Mouse (Mus musculus) v-Abl transformed pro-B cells (cell line): Measurements from ENCODE around the gene Zfp184.
"Not testable (repeated sequence)": the region's sequence is repeated elsewhere in the genome, so short reads cannot be mapped to it uniquely, and the experiment has no call there.

Source experiments
- in situ Hi-C, 2 experiments: fragments of 400-800 bp; cut with MboI; formaldehyde crosslinking; loops; one replicate each; pipeline ENCODE4 v1.15.1; 2025; ENCODE audit not compliant: unreplicated experiment in 2 of 2

Gene Zfp184

GRCm38 (mm10) chr13:21944926-21945740, at the start of gene Zfp184:
Gene Zfp184 (plus strand): TSS chr13:21945094.
- in situ Hi-C loops = loop anchor here (10.0 to 25.0 kb wide), 2 partner anchors 230 to 1633 kb away; partner anchors contain the start of genes Hist1h2ai (in 1 of the 2), Hist1h2bl (in 1 of the 2) and Hist1h3h (in 1 of the 2)

GRCm38 (mm10) chr13:21896549-21897244, 48.2 kb upstream of the Zfp184 start:
- in situ Hi-C loops = loop anchor here (25.0 kb wide), 3 partner anchors 934 to 1091 kb away; no protein-coding TSS in a partner anchor

- in situ Hi-C loops = loop anchor here (25.0 kb wide), 3 partner anchors 935 to 1090 kb away; no protein-coding TSS in a partner anchor
Measured at GRCm38 (mm10) chr13:21897245-21897634, 47.7 kb upstream of the Zfp184 start.

GRCm38 (mm10) chr13:21900870-21901565, 43.9 kb upstream of the Zfp184 start:
- in situ Hi-C loops = not testable (repeated sequence)

GRCm38 (mm10) chr13:21903500-21903899, 41.4 kb upstream of the Zfp184 start:
- in situ Hi-C loops = no loop called here

GRCm38 (mm10) chr13:21904090-21904489, 40.8 kb upstream of the Zfp184 start:
- in situ Hi-C loops = not testable (repeated sequence)

- in situ Hi-C loops = no loop called here
Measured at GRCm38 (mm10) chr13:21906301-21906700, 38.6 kb upstream of the Zfp184 start.

- in situ Hi-C loops = no loop called here
Measured at GRCm38 (mm10) chr13:21906946-21907806, 37.7 kb upstream of the Zfp184 start.

- in situ Hi-C loops = not testable (repeated sequence)
Measured at GRCm38 (mm10) chr13:21907807-21908155, 37.1 kb upstream of the Zfp184 start.

- in situ Hi-C loops = loop anchor here (10.0 kb wide), 2 partner anchors 56 to 636 kb away; no protein-coding TSS in a partner anchor
Measured at GRCm38 (mm10) chr13:21910735-21911134, 34.2 kb upstream of the Zfp184 start.

- in situ Hi-C loops = loop anchor here (10.0 kb wide), 2 partner anchors 56 to 636 kb away; no protein-coding TSS in a partner anchor
Measured at GRCm38 (mm10) chr13:21911147-21911546, 33.7 kb upstream of the Zfp184 start.

- in situ Hi-C loops = loop anchor here (10.0 kb wide), 2 partner anchors 59 to 639 kb away; no protein-coding TSS in a partner anchor
Measured at GRCm38 (mm10) chr13:21913854-21914253, 31.0 kb upstream of the Zfp184 start.

- in situ Hi-C loops = loop anchor here (10.0 kb wide), 2 partner anchors 60 to 640 kb away; no protein-coding TSS in a partner anchor
Measured at GRCm38 (mm10) chr13:21914599-21914998, 30.3 kb upstream of the Zfp184 start.

- in situ Hi-C loops = loop anchor here (10.0 kb wide), 2 partner anchors 61 to 641 kb away; no protein-coding TSS in a partner anchor
Measured at GRCm38 (mm10) chr13:21915487-21915886, 29.4 kb upstream of the Zfp184 start.

- in situ Hi-C loops = loop anchor here (10.0 kb wide), 2 partner anchors 61 to 641 kb away; no protein-coding TSS in a partner anchor
Measured at GRCm38 (mm10) chr13:21916056-21916455, 28.8 kb upstream of the Zfp184 start.

GRCm38 (mm10) chr13:21917040-21917439, 27.9 kb upstream of the Zfp184 start:
- in situ Hi-C loops = loop anchor here (10.0 kb wide), 2 partner anchors 62 to 642 kb away; no protein-coding TSS in a partner anchor

GRCm38 (mm10) chr13:21917480-21917879, 27.4 kb upstream of the Zfp184 start:
- in situ Hi-C loops = loop anchor here (10.0 kb wide), 2 partner anchors 63 to 643 kb away; no protein-coding TSS in a partner anchor

GRCm38 (mm10) chr13:21917992-21918391, 26.9 kb upstream of the Zfp184 start:
- in situ Hi-C loops = loop anchor here (10.0 kb wide), 2 partner anchors 63 to 643 kb away; no protein-coding TSS in a partner anchor
